In genomic region chr12:77786678-77787077, GRCm38 (mm10) we compare ENCODE assay signal across 22 mouse cellular contexts.
DNase-seq lines count a peak whose midpoint lies in the region; ATAC-seq and TF ChIP-seq lines count a peak whose summit lies in the region.
"Had no signal": no experiment of that assay in that cellular context is flagged by ENCODE, and none has a peak within 500 bp of the region (broad histone marks: within the 10 kb centered on the region; RNA-seq: fewer than 3 reads in every experiment).

No protein-coding gene starts in this region.

- WGBS in intestine, embryonic 15.5 days: 59% methylated on average over 4 of the region's 4 CpGs
- 67% methylated on average over 4 of the region's 4 CpGs for WGBS in intestine, postnatal 0 days
- whole genome bisulfite sequencing in stomach, embryonic 16.5 days: 54% methylated on average over 4 of the region's 4 CpGs

- no peak overlapping the region for H3K4me3 ChIP-seq in intestine, embryonic 15.5 days (replicated peaks)
- no peak overlapping the region for H3K4me3 ChIP-seq in intestine, postnatal 0 days (ENCODE audit: low read depth, low read length)
- H3K4me3 ChIP-seq in stomach, embryonic 16.5 days (replicated peaks; ENCODE audit: low read length): no peak overlapping the region
- H3K4me3 ChIP-seq: embryonic facial prominence, embryonic 10.5 days; gastrocnemius, adult 2 months; heart, adult 2 months had no signal

- H3K36me3 ChIP-seq in intestine, embryonic 15.5 days: no peaks in the 10 kb centered on the region
- H3K36me3 ChIP-seq in intestine, postnatal 0 days (ENCODE audit: control insufficient read depth, insufficient read depth): no peaks in the 10 kb centered on the region
- no peaks in the 10 kb centered on the region for H3K36me3 ChIP-seq in stomach, embryonic 16.5 days (ENCODE audit: control insufficient read depth, insufficient read depth, low read length)
- H3K36me3 ChIP-seq: embryonic facial prominence, embryonic 10.5 days; G1E had no signal

- H3K27me3 ChIP-seq in intestine, embryonic 15.5 days (replicated peaks): no peaks in the 10 kb centered on the region
- peaks cover 4% of the 10 kb centered on the region; the same call in 1 of the 2 replicates for H3K27me3 ChIP-seq in intestine, postnatal 0 days (replicated peaks; ENCODE audit: control insufficient read depth, insufficient read depth, low read length)
- no peaks in the 10 kb centered on the region for H3K27me3 ChIP-seq in stomach, embryonic 16.5 days (ENCODE audit: control insufficient read depth, insufficient read depth, low read length)

- 0 out of 2 replicates have a peak, but pooled peaks have one; percentile 25 for ATAC-seq in intestine, embryonic 15.5 days
- ATAC-seq in intestine, postnatal 0 days: no peak
- ATAC-seq in hematopoietic stem cell, adult 5-6 weeks (replicated peaks in 1 of 2; ENCODE audit: insufficient read depth in 1 of 2, low FRiP score in 2 of 2, low TSS enrichment in 1 of 2, low read depth in 1 of 2, poor library complexity in 2 of 2, severe bottlenecking in 2 of 2): peak; percentile 33 to 51; a peak in 1 of 4 replicates
- peak; percentile 72; the same call in 1 of the 2 replicates for ATAC-seq in stomach, embryonic 16.5 days (ENCODE audit: insufficient read depth, low FRiP score)
- ATAC-seq: activated CD4-positive, CD25-positive, alpha-beta regulatory T cell, adult 4 months; forebrain, embryonic 14.5 days had no signal

- no peaks in the 10 kb centered on the region for H3K9me3 ChIP-seq in intestine, embryonic 15.5 days
- H3K9me3 ChIP-seq in intestine, postnatal 0 days (ENCODE audit: control insufficient read depth): no peaks in the 10 kb centered on the region
- no peaks in the 10 kb centered on the region for H3K9me3 ChIP-seq in stomach, embryonic 16.5 days (replicated peaks; ENCODE audit: control insufficient read depth, low read length)
- H3K9me3 ChIP-seq: embryonic facial prominence, embryonic 10.5 days; G1E had no signal

- no peak overlapping the region for H3K4me2 ChIP-seq in intestine, embryonic 15.5 days (replicated peaks)
- no peak overlapping the region for H3K4me2 ChIP-seq in intestine, postnatal 0 days (replicated peaks; ENCODE audit: low read depth)
- no peak overlapping the region for H3K4me2 ChIP-seq in stomach, embryonic 16.5 days (ENCODE audit: low read depth, low read length)
- H3K4me2 ChIP-seq: hindbrain, embryonic 14.5 days had no signal

- DNase-seq in R1 (ENCODE audit: low read depth, low spot score): peak; percentile 35
- DNase-seq in right cerebral cortex, adult 18-20 months: no peak
- DNase-seq in gastrocnemius, adult 8-10 months (ENCODE audit: low spot score in 2 of 2): no peak
- DNase-seq: adrenal gland, postnatal 25 days; cerebellum, adult 18-20 months; cerebellum, adult 9-11 months; cerebellum, postnatal 36 days; gastrocnemius, adult 2 months; gastrocnemius, postnatal 36 days; heart, adult 2 months; heart, postnatal 10 days; heart, postnatal 4 days; kidney, adult 11 months had no signal

- H3K27ac ChIP-seq in intestine, embryonic 15.5 days: no peak overlapping the region
- H3K27ac ChIP-seq in intestine, postnatal 0 days (ENCODE audit: low read depth, low read length): no peak overlapping the region
- no peak overlapping the region for H3K27ac ChIP-seq in stomach, embryonic 16.5 days (ENCODE audit: low read length)
- H3K27ac ChIP-seq: embryonic facial prominence, embryonic 10.5 days; gastrocnemius, adult 2 months; heart, adult 2 months; hindbrain, embryonic 14.5 days had no signal

- TF ChIP-seq CTCF in intestine, postnatal 0 days (IDR thresholded peaks at IDR 0.05; ENCODE audit: low read depth): no peak

- H3K4me1 ChIP-seq in intestine, embryonic 15.5 days (replicated peaks): 0 out of 2 replicates have a peak, but pooled peaks cover 3% of the 10 kb centered on the region
- H3K4me1 ChIP-seq in intestine, postnatal 0 days (replicated peaks; ENCODE audit: control insufficient read depth, insufficient read depth, low read length): no peaks in the 10 kb centered on the region
- no peaks in the 10 kb centered on the region for H3K4me1 ChIP-seq in stomach, embryonic 16.5 days (ENCODE audit: control insufficient read depth, insufficient read depth, low read length)

- H3K9ac ChIP-seq in intestine, embryonic 15.5 days: no peak overlapping the region
- H3K9ac ChIP-seq in intestine, postnatal 0 days (ENCODE audit: low read depth, low read length): no peak overlapping the region
- H3K9ac ChIP-seq in stomach, embryonic 16.5 days (ENCODE audit: low read length): no peak overlapping the region
- H3K9ac ChIP-seq: hindbrain, embryonic 14.5 days had no signal
